Mouse (Mus musculus) intestine, postnatal 0 days (tissue): Measurements from ENCODE around the gene Eml6. TPM values are rescaled to one million over a fixed set of nuclear protein-coding genes. Genes with fewer than 3 reads are reported as not detected.

Experiments used
- ATAC-seq: fragments of 200-750 bp; cut with Nextera tagmentation; 2 replicates; pipeline ENCODE4 v1.8.0; 2017; ENCODE audit warnings: mild to moderate bottlenecking, moderate TSS enrichment, moderate library complexity
- H3K27ac ChIP-seq: fragments of 300-500 bp; sonication (generic); 2 replicates; pipeline ENCODE4 v1.5.1; 2014; ENCODE audit warnings: mild to moderate bottlenecking, low read depth, low read length, moderate library complexity
- H3K27me3 ChIP-seq: fragments of 300-500 bp; sonication (generic); replicated peaks from 2 replicates; pipeline ENCODE4 v1.6.1; 2014; ENCODE audit warnings: low read length, mixed read lengths; ENCODE audit not compliant: control insufficient read depth, insufficient read depth
- H3K36me3 ChIP-seq: fragments of 300-500 bp; sonication (generic); 2 replicates; pipeline ENCODE4 v1.6.1; 2014; ENCODE audit warnings: mild to moderate bottlenecking, moderate library complexity; ENCODE audit not compliant: control insufficient read depth, insufficient read depth
- H3K4me1 ChIP-seq: fragments of 300-500 bp; sonication (generic); replicated peaks from 2 replicates; pipeline ENCODE4 v1.6.1; 2014; ENCODE audit warnings: antibody characterized with exemption, low read length, mixed read lengths; ENCODE audit not compliant: control insufficient read depth, insufficient read depth
- H3K4me2 ChIP-seq: fragments of 300-500 bp; sonication (generic); replicated peaks from 2 replicates; pipeline ENCODE4 v1.6.1; 2014; ENCODE audit warnings: low read depth, mild to moderate bottlenecking, moderate library complexity
- H3K4me3 ChIP-seq: fragments of 300-500 bp; sonication (generic); 2 replicates; pipeline ENCODE4 v1.5.1; 2014; ENCODE audit warnings: low read depth, low read length
- H3K9ac ChIP-seq: fragments of 300-500 bp; sonication (generic); 2 replicates; pipeline ENCODE4 v1.6.1; 2014; ENCODE audit warnings: mild to moderate bottlenecking, low read depth, low read length
- H3K9me3 ChIP-seq: fragments of 300-500 bp; sonication (generic); 2 replicates; pipeline ENCODE4 v1.6.1; 2016; ENCODE audit warnings: mixed run types; ENCODE audit not compliant: control insufficient read depth
- CTCF ChIP-seq: sonication (generic); IDR thresholded peaks from 2 replicates; pipeline ENCODE4 v1.5.1; 2016; ENCODE audit warnings: low read depth, mild to moderate bottlenecking, control low read depth, antibody characterized with exemption, moderate library complexity
- WGBS: fragments of 180-500 bp; shearing (Covaris S2); extraction: QIAGEN DNeasy Blood & Tissue Kit; methylation state at CpG from one replicate; pipeline ENCODE4 v1.1.7; 2014; 5-methylcytosine and 5-hydroxymethylcytosine counted together
- polyA plus RNA-seq: library from polyadenylated mRNA; unstranded; fragments of >200 nt; fragmentation: Nextera tagmentation; extraction: Ambion mirVana; gene quantifications from 2 replicates; pipeline ENCODE4 v1.2.1, GENCODE M21; 2015

Gene Eml6
- polyA plus RNA-seq, 1 experiment from 2014 or later, result 0.46 TPM

GRCm38 (mm10) chr11:29777964-29778363 is 247.9 kb downstream of the Eml6 start:
- Histone ChIP-seq H3K27ac (no peak overlapping the region), H3K9me3 (no peaks in the 10 kb centered on the region), H3K4me1 (no peaks in the 10 kb centered on the region), H3K4me2 (no peak overlapping the region), H3K4me3 (no peak overlapping the region), H3K27me3 (no peaks in the 10 kb centered on the region), H3K36me3 (no peaks in the 10 kb centered on the region), H3K9ac (no peak overlapping the region)
- no peak for TF ChIP-seq CTCF
- no peak for ATAC-seq

- 77% methylated on average over 2 of the region's 2 CpGs for WGBS
- H3K9ac ChIP-seq, result no peak overlapping the region
- no peaks in the 10 kb centered on the region for H3K36me3 ChIP-seq
- ATAC-seq, result no peak
- no peak overlapping the region for H3K4me2 ChIP-seq
- TF ChIP-seq CTCF, result no peak
- no peaks in the 10 kb centered on the region for H3K9me3 ChIP-seq
- H3K4me1 ChIP-seq, result no peaks in the 10 kb centered on the region
- no peaks in the 10 kb centered on the region for H3K27me3 ChIP-seq
- H3K4me3 ChIP-seq, result no peak overlapping the region
- no peak overlapping the region for H3K27ac ChIP-seq
These were observed 251.1 kb downstream of the Eml6 start for GRCm38 (mm10) chr11:29774760-29775159.

- no peaks in the 10 kb centered on the region for H3K4me1 ChIP-seq
- H3K4me3 ChIP-seq, result no peak overlapping the region
- no peaks in the 10 kb centered on the region for H3K27me3 ChIP-seq
- WGBS, result 60% methylated on average over 2 of the region's 2 CpGs
- ATAC-seq, result no peak
- H3K9ac ChIP-seq, result no peak overlapping the region
- no peak overlapping the region for H3K4me2 ChIP-seq
- TF ChIP-seq CTCF, result no peak
- H3K36me3 ChIP-seq, result no peaks in the 10 kb centered on the region
- H3K9me3 ChIP-seq, result no peaks in the 10 kb centered on the region
- no peak overlapping the region for H3K27ac ChIP-seq
These were observed 251.5 kb downstream of the Eml6 start for GRCm38 (mm10) chr11:29774296-29774695.

GRCm38 (mm10) chr11:29772279-29772678 is 253.6 kb downstream of the Eml6 start:
- Histone ChIP-seq H3K4me3 (no peak overlapping the region), H3K36me3 (no peaks in the 10 kb centered on the region), H3K27me3 (no peaks in the 10 kb centered on the region), H3K27ac (no peak overlapping the region), H3K4me2 (no peak overlapping the region), H3K4me1 (no peaks in the 10 kb centered on the region), H3K9me3 (no peaks in the 10 kb centered on the region), H3K9ac (no peak overlapping the region)
- 21% methylated on average over 1 of the region's 1 CpGs for WGBS
- TF ChIP-seq CTCF, result no peak
- no peak for ATAC-seq

- ATAC-seq, result no peak
- H3K4me2 ChIP-seq, result no peak overlapping the region
- no peak overlapping the region for H3K4me3 ChIP-seq
- H3K9ac ChIP-seq, result no peak overlapping the region
- no peaks in the 10 kb centered on the region for H3K36me3 ChIP-seq
- WGBS, result 76% methylated on average over 3 of the region's 3 CpGs
- no peaks in the 10 kb centered on the region for H3K4me1 ChIP-seq
- H3K27ac ChIP-seq, result no peak overlapping the region
- no peak for TF ChIP-seq CTCF
- no peaks in the 10 kb centered on the region for H3K27me3 ChIP-seq
- no peaks in the 10 kb centered on the region for H3K9me3 ChIP-seq
These were observed 255.0 kb downstream of the Eml6 start for GRCm38 (mm10) chr11:29770666-29771400.

DNA sequence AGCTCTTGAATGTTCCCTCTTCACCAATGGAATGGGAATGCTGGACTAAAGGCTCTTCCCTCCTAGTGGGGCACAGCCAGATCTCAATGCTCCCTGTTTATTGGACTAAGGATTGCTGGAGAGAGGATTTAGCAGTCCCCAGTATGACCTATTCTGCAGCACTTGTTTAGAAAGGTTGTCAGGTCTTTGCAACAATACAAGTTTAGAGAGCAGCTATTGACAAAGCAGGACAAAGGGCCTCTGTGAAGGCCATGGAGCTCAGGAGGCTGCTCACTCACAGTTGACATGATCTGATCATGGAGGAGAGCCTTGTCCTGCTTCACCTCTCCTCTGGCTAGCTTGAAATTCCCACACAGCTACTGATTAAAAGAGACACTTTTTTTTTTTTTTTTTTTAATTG is 257.3 kb downstream of the Eml6 start:
- no peak for ATAC-seq
- no peak for TF ChIP-seq CTCF
- no peaks in the 10 kb centered on the region for H3K4me1 ChIP-seq
- no peaks in the 10 kb centered on the region for H3K9me3 ChIP-seq
- H3K27ac ChIP-seq, result no peak overlapping the region
- H3K36me3 ChIP-seq, result no peaks in the 10 kb centered on the region
- no peaks in the 10 kb centered on the region for H3K27me3 ChIP-seq
- no peak overlapping the region for H3K4me2 ChIP-seq
- no peak overlapping the region for H3K9ac ChIP-seq
- H3K4me3 ChIP-seq, result no peak overlapping the region
